Mouse (Mus musculus) right cerebral cortex, postnatal 36 days (tissue): ENCODE results near the gene Mvb12b.

Experiments
- DNase-seq, 2 experiments: peaks; one replicate each; pipeline ENCODE4 v3.0.0; 2022; ENCODE audit warnings: low spot score in 2 of 2, mixed read lengths in 1 of 2

The Mvb12b gene

GRCm38 (mm10) chr2:33785596-33785995 lies 102.2 kb downstream of the Mvb12b start:
- no peak for DNase-seq

- no peak for DNase-seq
Measured at GRCm38 (mm10) chr2:33784721-33785120, 103.0 kb downstream of the Mvb12b start.

GRCm38 (mm10) chr2:33783419-33783818 lies 104.3 kb downstream of the Mvb12b start:
- peak in 1 of 2 experiments; percentile 30 for DNase-seq

GRCm38 (mm10) chr2:33781655-33782400 lies 105.9 kb downstream of the Mvb12b start:
- no peak for DNase-seq

- no peak for DNase-seq
Measured at GRCm38 (mm10) chr2:33778466-33778865, 109.3 kb downstream of the Mvb12b start.

- no peak for DNase-seq
Measured at GRCm38 (mm10) chr2:33777051-33777450, 110.7 kb downstream of the Mvb12b start.

GRCm38 (mm10) chr2:33774884-33775283 lies 112.9 kb downstream of the Mvb12b start:
- DNase-seq: no peak

- DNase-seq: no peak
Measured at GRCm38 (mm10) chr2:33774106-33774505, 113.6 kb downstream of the Mvb12b start.

- DNase-seq: no peak
Measured at GRCm38 (mm10) chr2:33772439-33772838, 115.3 kb downstream of the Mvb12b start.

- no peak for DNase-seq
Measured at GRCm38 (mm10) chr2:33771388-33771787, 116.4 kb downstream of the Mvb12b start.

GRCm38 (mm10) chr2:33770526-33771130 lies 117.1 kb downstream of the Mvb12b start:
- no peak for DNase-seq

GRCm38 (mm10) chr2:33764476-33764875 lies 123.3 kb downstream of the Mvb12b start:
- no peak for DNase-seq

GRCm38 (mm10) chr2:33762210-33762609 lies 125.5 kb downstream of the Mvb12b start:
- no peak for DNase-seq

- DNase-seq: peak; percentile 42 to 44
Measured at GRCm38 (mm10) chr2:33760571-33760991, 127.2 kb downstream of the Mvb12b start.

GRCm38 (mm10) chr2:33759447-33759846 lies 128.3 kb downstream of the Mvb12b start:
- DNase-seq: no peak

GRCm38 (mm10) chr2:33755633-33756020 lies 132.1 kb downstream of the Mvb12b start:
- peak in 1 of 2 experiments; percentile 36 for DNase-seq

GRCm38 (mm10) chr2:33754980-33755632 lies 132.6 kb downstream of the Mvb12b start:
- peak in 1 of 2 experiments; percentile 23 for DNase-seq

- DNase-seq: no peak
Measured at GRCm38 (mm10) chr2:33754317-33754633, 133.5 kb downstream of the Mvb12b start.

GRCm38 (mm10) chr2:33753630-33754316 lies 134.0 kb downstream of the Mvb12b start:
- peak; percentile 63 to 75 for DNase-seq

GRCm38 (mm10) chr2:33750611-33751010 lies 137.1 kb downstream of the Mvb12b start:
- no peak for DNase-seq

GRCm38 (mm10) chr2:33746471-33746870 lies 141.3 kb downstream of the Mvb12b start:
- peak; percentile 73 to 76 for DNase-seq

GRCm38 (mm10) chr2:33745724-33746123 lies 142.0 kb downstream of the Mvb12b start:
- DNase-seq: no peak
